Mouse (Mus musculus) heart, postnatal 36 days (tissue): ENCODE measurements around the gene Pde7b. TPM values are rescaled to one million over a fixed set of nuclear protein-coding genes. Genes with fewer than 3 reads are reported as not detected.
A peak's percentile ranks its signal among the peaks of the same experiment; 100 is the strongest.

Source experiments
- DNase-seq, 2 experiments: peaks; one replicate each; pipeline ENCODE4 v3.0.0; 2021 to 2022
- intact Hi-C: fragments of 180-260 bp; cut with DNase I; formaldehyde crosslinking; loops from one replicate; pipeline ENCODE4 v1.15.1; 2025
- total RNA-seq, 2 experiments: library from RNA; stranded (reverse); gene quantifications; 2 replicates each; pipeline ENCODE4 v1.2.3; 2021

The Pde7b gene
- total RNA-seq, 2 experiments from 2014 or later: 63.0 to 63.9 TPM

GRCm38 (mm10) chr10:20462596-20462995 lies 262.3 kb downstream of the Pde7b start:
- no peak for DNase-seq
- intact Hi-C loops: no loop called here

- intact Hi-C loops: no loop called here
- no peak for DNase-seq
These were observed 265.1 kb downstream of the Pde7b start for GRCm38 (mm10) chr10:20459657-20460350.

DNA sequence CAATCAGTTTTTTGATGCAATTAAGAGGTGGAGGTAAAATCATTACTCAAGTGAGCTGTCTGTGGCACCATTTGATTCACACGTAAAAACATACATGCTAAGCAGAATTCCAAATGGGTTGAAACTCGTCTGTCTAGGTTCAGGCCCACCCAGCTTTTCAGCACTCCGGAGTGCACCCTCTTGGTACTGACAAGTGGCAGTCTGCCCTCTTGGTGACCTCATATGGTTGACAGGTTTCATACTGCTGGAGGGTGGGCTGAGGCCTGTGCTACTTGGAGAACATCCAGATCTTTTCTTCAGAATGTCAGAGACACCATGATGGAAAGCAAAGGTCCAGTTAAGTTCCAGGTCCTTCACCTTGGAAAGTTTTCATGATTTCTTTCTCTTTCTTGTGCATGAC lies 265.7 kb downstream of the Pde7b start:
- DNase-seq: no peak
- intact Hi-C loops: no loop called here

DNA sequence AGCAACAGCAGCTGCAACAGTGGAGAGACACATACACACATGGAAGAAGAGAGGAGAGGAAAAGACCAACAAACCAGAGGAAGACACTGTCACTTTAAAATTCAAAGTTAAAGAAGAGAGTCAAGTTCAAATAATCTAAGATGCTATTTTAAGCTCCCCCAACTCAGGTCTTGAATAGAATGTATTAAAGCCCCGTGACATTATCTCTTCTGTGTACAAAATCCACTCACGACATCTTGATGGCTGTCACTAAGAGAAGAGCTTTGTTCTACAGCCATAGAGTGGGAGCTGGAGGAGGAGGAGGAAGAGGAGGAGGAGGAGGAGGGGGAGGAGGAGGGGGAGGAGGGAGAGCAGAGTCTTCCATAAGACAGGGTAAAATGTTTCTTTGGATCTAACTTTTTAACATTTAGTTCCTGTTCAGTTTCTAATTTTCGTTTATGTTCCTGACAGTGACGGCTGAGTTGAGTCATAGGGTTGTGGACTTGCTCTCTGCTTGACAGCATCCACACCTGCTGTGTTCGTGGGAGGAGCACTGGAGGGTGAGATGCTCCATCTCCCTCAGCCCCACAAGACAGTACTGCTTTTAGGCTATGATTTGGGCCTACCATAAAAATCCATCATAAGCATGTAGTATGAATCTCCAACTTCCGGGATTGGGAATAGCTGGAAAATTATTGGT lies 270.4 kb downstream of the Pde7b start:
- intact Hi-C loops: no loop called here

GRCm38 (mm10) chr10:20437428-20437827 lies 287.4 kb downstream of the Pde7b start:
- intact Hi-C loops: no loop called here
- DNase-seq: no peak

More for the DNA sequence above, 270.4 kb downstream of the Pde7b start:
- DNase-seq: no peak

- intact Hi-C loops: no loop called here
- no peak for DNase-seq
These were observed 287.9 kb downstream of the Pde7b start for GRCm38 (mm10) chr10:20437021-20437420.

GRCm38 (mm10) chr10:20435913-20436312 lies 289.0 kb downstream of the Pde7b start:
- intact Hi-C loops: no loop called here
- DNase-seq: no peak

GRCm38 (mm10) chr10:20431336-20431735 lies 293.5 kb downstream of the Pde7b start:
- intact Hi-C loops: no loop called here
- peak; percentile 10 to 24 for DNase-seq

DNA sequence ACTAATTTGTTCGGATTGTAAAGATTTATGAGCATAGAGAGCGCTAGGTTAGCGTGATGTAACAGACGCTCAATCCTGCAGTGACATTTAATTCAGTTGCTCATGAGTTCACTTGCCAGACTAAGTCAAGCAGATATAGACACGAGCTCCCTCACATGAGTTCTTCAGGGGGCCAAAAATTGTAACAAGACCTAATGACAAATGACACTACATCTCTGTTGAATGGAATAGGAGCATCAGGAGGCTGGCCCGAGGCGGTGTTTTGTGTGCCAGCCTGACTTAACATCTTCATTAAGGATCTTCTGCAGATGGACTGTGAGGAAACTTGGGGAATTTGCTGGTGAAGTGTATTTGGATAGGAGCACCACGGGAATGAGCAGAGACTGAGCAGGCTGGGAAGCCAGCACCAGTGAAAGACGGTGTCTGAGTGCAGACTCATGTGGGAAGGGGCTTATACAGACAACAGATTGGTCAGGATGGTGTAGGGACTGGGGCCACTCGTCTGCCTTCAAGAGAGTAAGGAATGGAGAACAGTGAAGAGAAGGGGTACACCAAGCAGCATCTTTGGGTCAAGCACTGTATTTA lies 303.5 kb downstream of the Pde7b start:
- DNase-seq: no peak
- intact Hi-C loops: no loop called here

GRCm38 (mm10) chr10:20420296-20420695 lies 304.6 kb downstream of the Pde7b start:
- DNase-seq: no peak
- intact Hi-C loops: no loop called here

- intact Hi-C loops: loop anchor here (5.0 kb wide), 1 partner anchor 53 kb away; no protein-coding TSS in a partner anchor
- no peak for DNase-seq
These were observed 306.0 kb downstream of the Pde7b start for GRCm38 (mm10) chr10:20418856-20419219.

GRCm38 (mm10) chr10:20418202-20418855 lies 306.5 kb downstream of the Pde7b start:
- intact Hi-C loops: loop anchor here (5.0 kb wide), 1 partner anchor 54 kb away; no protein-coding TSS in a partner anchor
- no peak for DNase-seq

DNA sequence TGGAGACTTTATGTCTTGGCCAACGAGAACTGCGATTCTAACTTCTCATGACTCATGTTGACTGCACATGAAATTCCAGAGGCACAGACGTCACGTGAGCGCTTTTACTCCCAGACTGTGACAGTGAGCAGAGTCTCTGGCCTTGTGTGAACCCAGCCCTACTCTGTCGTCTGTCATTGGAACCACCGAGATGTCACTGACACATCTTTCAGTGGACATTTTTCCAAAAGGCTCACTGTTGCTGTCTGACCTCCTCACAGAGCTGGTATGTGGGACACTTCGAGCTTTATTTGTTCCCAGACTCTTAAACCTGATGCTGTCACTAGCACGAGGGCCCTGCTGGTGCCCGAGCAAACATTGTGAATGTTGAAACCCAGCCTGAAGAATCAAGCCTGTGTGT lies 315.7 kb downstream of the Pde7b start:
- DNase-seq: peak in 1 of 2 experiments; percentile 45
- intact Hi-C loops: loop anchor here (1.0 to 5.0 kb wide), 4 partner anchors 78 to 313 kb away; no protein-coding TSS in a partner anchor

- intact Hi-C loops: loop anchor here (5.0 kb wide), 3 partner anchors 94 to 314 kb away; no protein-coding TSS in a partner anchor
- peak in 1 of 2 experiments; percentile 30 for DNase-seq
These were observed 316.5 kb downstream of the Pde7b start for GRCm38 (mm10) chr10:20408336-20408735.

DNA sequence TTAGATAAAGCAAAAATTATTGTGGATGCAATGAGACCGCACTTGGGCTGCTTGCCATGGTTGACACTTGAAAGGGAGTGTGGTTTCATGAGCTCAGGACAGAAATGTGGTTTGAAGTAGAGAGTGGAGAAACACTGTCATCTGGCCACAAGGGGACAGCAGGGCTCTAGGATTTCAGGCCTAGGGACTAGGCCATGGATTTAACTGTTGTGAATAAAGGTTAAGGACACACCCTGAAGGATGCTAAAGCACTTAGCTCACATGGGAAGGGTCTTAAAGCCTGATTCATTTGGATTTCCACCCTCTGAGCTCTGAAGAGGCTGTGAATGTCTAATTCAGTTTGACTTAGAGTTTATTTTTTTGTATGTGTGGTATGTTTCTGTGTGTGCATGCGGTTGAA lies 319.4 kb downstream of the Pde7b start:
- intact Hi-C loops: loop anchor here (1.0 to 5.0 kb wide), 5 partner anchors 97 to 543 kb away; no protein-coding TSS in a partner anchor
- peak; percentile 52 to 54 for DNase-seq

DNA sequence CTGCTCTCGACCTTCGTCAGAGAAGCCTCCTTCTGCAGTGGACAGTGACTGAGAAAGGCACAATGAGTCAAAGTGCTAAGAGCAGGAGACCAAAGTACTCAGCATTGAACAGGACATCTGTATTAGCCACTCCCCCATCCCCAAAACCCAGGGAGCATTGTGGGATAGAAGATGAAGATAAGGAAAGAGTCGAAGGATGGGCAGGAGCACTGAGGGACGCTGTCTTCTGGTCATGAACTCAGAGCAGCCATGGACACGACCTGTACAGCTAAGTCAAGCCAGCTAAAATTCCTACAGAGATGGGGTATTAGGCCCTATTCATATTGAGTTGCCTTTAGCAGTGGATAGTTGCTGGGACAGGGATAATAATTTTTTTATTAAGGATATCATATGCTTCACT lies 321.9 kb downstream of the Pde7b start:
- DNase-seq: no peak
- intact Hi-C loops: no loop called here

- no peak for DNase-seq
These were observed 324.5 kb downstream of the Pde7b start for GRCm38 (mm10) chr10:20400406-20400805.

GRCm38 (mm10) chr10:20398641-20399390 lies 326.1 kb downstream of the Pde7b start:
- DNase-seq: no peak
- intact Hi-C loops: no loop called here

More at GRCm38 (mm10) chr10:20400406-20400805, 324.5 kb downstream of the Pde7b start:
- intact Hi-C loops: no loop called here

DNA sequence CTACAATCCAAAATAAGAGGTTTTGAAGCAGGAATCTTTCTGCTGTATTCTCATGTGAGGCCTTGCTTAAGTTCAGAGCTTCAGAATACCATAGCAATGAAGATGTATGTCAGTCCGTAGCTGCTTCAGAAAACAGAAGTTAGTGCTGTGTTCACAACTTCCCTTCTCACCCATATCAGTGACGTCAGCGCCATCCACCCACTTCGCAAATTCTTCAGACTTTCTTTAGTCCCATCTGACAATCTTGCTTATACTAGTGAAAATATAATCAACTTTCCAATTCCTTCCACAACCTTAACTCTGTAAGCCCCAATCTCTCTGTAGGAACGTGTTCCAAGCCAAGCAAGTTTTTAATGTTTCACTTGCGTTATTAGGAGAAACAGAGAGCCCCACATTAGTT lies 326.7 kb downstream of the Pde7b start:
- intact Hi-C loops: no loop called here
- no peak for DNase-seq

- no peak for DNase-seq
- intact Hi-C loops: no loop called here
These were observed 329.1 kb downstream of the Pde7b start for GRCm38 (mm10) chr10:20395778-20396177.
